Mouse (Mus musculus) hindbrain, postnatal 0 days (tissue): ENCODE results near the gene Stag1. TPM values are rescaled to one million over a fixed set of nuclear protein-coding genes. Genes with fewer than 3 reads are reported as not detected.

Source experiments
- ATAC-seq: fragments of 200-750 bp; cut with Nextera tagmentation; 2 replicates; pipeline ENCODE4 v1.8.0; 2017; ENCODE audit warnings: mild to moderate bottlenecking, moderate TSS enrichment, moderate library complexity
- DNase-seq: peaks from one replicate; pipeline ENCODE4 v3.0.0-alpha.2; 2015; ENCODE audit warnings: low spot score
- H3K27ac ChIP-seq: fragments of 300-500 bp; sonication (generic); 2 replicates; pipeline ENCODE4 v1.5.1; 2014; ENCODE audit warnings: mild to moderate bottlenecking
- H3K27me3 ChIP-seq: fragments of 300-500 bp; sonication (generic); 2 replicates; pipeline ENCODE4 v1.6.1; 2014; ENCODE audit warnings: low read length, mixed read lengths; ENCODE audit not compliant: insufficient read depth
- H3K36me3 ChIP-seq: fragments of 300-500 bp; sonication (generic); 2 replicates; pipeline ENCODE4 v1.6.1; 2014; ENCODE audit warnings: low read length, mixed read lengths; ENCODE audit not compliant: insufficient read depth
- H3K4me1 ChIP-seq: fragments of 300-500 bp; sonication (generic); 2 replicates; pipeline ENCODE4 v1.6.1; 2014; ENCODE audit warnings: antibody characterized with exemption, low read length, mixed read lengths; ENCODE audit not compliant: insufficient read depth
- H3K4me2 ChIP-seq: fragments of 300-500 bp; sonication (generic); 2 replicates; pipeline ENCODE4 v1.6.1; 2014; ENCODE audit warnings: low read depth, mild to moderate bottlenecking, low read length, moderate library complexity, mixed read lengths
- H3K4me3 ChIP-seq: fragments of 300-500 bp; sonication (generic); 2 replicates; pipeline ENCODE4 v1.5.1; 2014; ENCODE audit warnings: low read length
- H3K9ac ChIP-seq: fragments of 300-500 bp; sonication (generic); replicated peaks from 2 replicates; pipeline ENCODE4 v1.6.1; 2014; ENCODE audit warnings: mild to moderate bottlenecking, low read length, moderate library complexity, mixed read lengths
- H3K9me3 ChIP-seq: fragments of 300-500 bp; sonication (generic); 2 replicates; pipeline ENCODE4 v1.6.1; 2016; ENCODE audit warnings: low read length, mixed read lengths
- CTCF ChIP-seq: IDR thresholded peaks from 2 replicates; pipeline ENCODE4 v1.5.1; 2016; ENCODE audit warnings: antibody characterized with exemption, control low read depth, low read depth
- WGBS: fragments of 180-500 bp; shearing (Covaris S2); extraction: QIAGEN DNeasy Blood & Tissue Kit; methylation state at CpG from one replicate; pipeline ENCODE4 v1.1.7; 2014; 5-methylcytosine and 5-hydroxymethylcytosine counted together
- polyA plus RNA-seq: library from polyadenylated mRNA; unstranded; fragments of >200 nt; fragmentation: Nextera tagmentation; extraction: Ambion mirVana; gene quantifications from 2 replicates; pipeline ENCODE4 v1.2.1, GENCODE M21; 2015
- total RNA-seq: library from RNA; depleted of rRNA; stranded (reverse); fragments of >200 nt; gene quantifications from 2 replicates; pipeline ENCODE4 v1.2.3, GENCODE M21; 2014

The Stag1 gene
- total and polyA plus RNA-seq, 2 experiments from 2014 or later: 26.1 to 33.9 TPM

GRCm38 (mm10) chr9:100640754-100641153 lies 43.2 kb downstream of the Stag1 start:
- peaks cover 6% of the 10 kb centered on the region; the same call in 1 of the 2 replicates for H3K4me1 ChIP-seq
- H3K9ac ChIP-seq: no peak overlapping the region
- DNase-seq (no peak), ATAC-seq (no peak)
- no peak overlapping the region for H3K27ac ChIP-seq
- H3K36me3 ChIP-seq: no peaks in the 10 kb centered on the region
- H3K27me3 ChIP-seq: no peaks in the 10 kb centered on the region
- no peaks in the 10 kb centered on the region for H3K9me3 ChIP-seq
- 46% methylated on average over 2 of the region's 2 CpGs for WGBS
- TF ChIP-seq CTCF: no peak
- H3K4me3 ChIP-seq: no peak overlapping the region
- no peak overlapping the region for H3K4me2 ChIP-seq

- H3K4me2 ChIP-seq: peak overlapping the region; percentile 66
- peaks cover 6% of the 10 kb centered on the region; the same call in 1 of the 2 replicates for H3K4me1 ChIP-seq
- ATAC-seq (no peak), DNase-seq (no peak)
- no peaks in the 10 kb centered on the region for H3K36me3 ChIP-seq
- TF ChIP-seq CTCF: no peak
- no peaks in the 10 kb centered on the region for H3K9me3 ChIP-seq
- H3K4me3 ChIP-seq: peak overlapping the region; percentile 81
- H3K27me3 ChIP-seq: no peaks in the 10 kb centered on the region
- WGBS: 26% methylated on average over 6 of the region's 6 CpGs
- H3K27ac ChIP-seq: peak overlapping the region; percentile 92; the same call in 1 of the 2 replicates
- no peak overlapping the region for H3K9ac ChIP-seq
Observed at GRCm38 (mm10) chr9:100641391-100642085, 43.9 kb downstream of the Stag1 start.

- DNase-seq (peak; percentile 43), ATAC-seq (no peak)
- peak overlapping the region; percentile 94 for H3K9ac ChIP-seq
- no peaks in the 10 kb centered on the region for H3K9me3 ChIP-seq
- TF ChIP-seq CTCF: no peak
- peaks cover 6% of the 10 kb centered on the region; the same call in 1 of the 2 replicates for H3K4me1 ChIP-seq
- peak overlapping the region; percentile 81 for H3K4me3 ChIP-seq
- under 1% methylated on average over 16 of the region's 16 CpGs for WGBS
- no peaks in the 10 kb centered on the region for H3K36me3 ChIP-seq
- peak overlapping the region; percentile 66 for H3K4me2 ChIP-seq
- H3K27me3 ChIP-seq: no peaks in the 10 kb centered on the region
- H3K27ac ChIP-seq: peak overlapping the region; percentile 92
Observed at GRCm38 (mm10) chr9:100642186-100642839, 44.7 kb downstream of the Stag1 start.

GRCm38 (mm10) chr9:100642840-100643697 lies 45.5 kb downstream of the Stag1 start:
- Histone ChIP-seq H3K9me3 (no peaks in the 10 kb centered on the region), H3K4me2 (peak overlapping the region; percentile 74), H3K4me3 (peak overlapping the region; percentile 81), H3K27me3 (no peaks in the 10 kb centered on the region), H3K9ac (peak overlapping the region; percentile 94), H3K4me1 (peaks cover 6% of the 10 kb centered on the region; the same call in 1 of the 2 replicates), H3K36me3 (no peaks in the 10 kb centered on the region), H3K27ac (peak overlapping the region; percentile 92)
- ATAC-seq (peak; percentile 98), DNase-seq (peak; percentile 100)
- under 1% methylated on average over 81 of the region's 97 CpGs for WGBS
- TF ChIP-seq CTCF: peak; percentile 92

- Histone ChIP-seq H3K9me3 (no peaks in the 10 kb centered on the region), H3K36me3 (no peaks in the 10 kb centered on the region), H3K27ac (peak overlapping the region; percentile 92), H3K9ac (peak overlapping the region; percentile 94), H3K4me1 (peaks cover 6% of the 10 kb centered on the region; the same call in 1 of the 2 replicates), H3K27me3 (no peaks in the 10 kb centered on the region), H3K4me2 (peak overlapping the region; percentile 74), H3K4me3 (peak overlapping the region; percentile 81)
- under 1% methylated on average over 50 of the region's 64 CpGs for WGBS
- TF ChIP-seq CTCF: peak; percentile 12; the same call in 1 of the 2 replicates
- ATAC-seq: peak; percentile 27
- DNase-seq: peak; percentile 84
Observed at GRCm38 (mm10) chr9:100644071-100644771, 46.6 kb downstream of the Stag1 start.
